Mouse (Mus musculus) c-Kit-positive CD71-negative TER-119-negative erythroid progenitor cells, embryonic 14.5 days (primary cell): ENCODE data around the gene Cts6.
A peak's percentile ranks its signal among the peaks of the same experiment; 100 is the strongest.
"Not testable (repeated sequence)": the region's sequence is repeated elsewhere in the genome, so short reads cannot be mapped to it uniquely, and the experiment has no call there.

ENCODE experiments used
- DNase-seq: peaks from one replicate; pipeline ENCODE4 v3.0.0-alpha.2; 2013; ENCODE audit warnings: low read depth

Cts6 gene

GRCm38 (mm10) chr13:61203310-61203709, at the start of gene Cts6:
Cts6 (minus strand) TSS chr13:61203410.
- no peak for DNase-seq

- peak; percentile 60 for DNase-seq
These were observed 38.1 kb upstream of the Cts6 start for GRCm38 (mm10) chr13:61241076-61241947.

GRCm38 (mm10) chr13:61185151-61185933, 17.9 kb downstream of the Cts6 start:
- DNase-seq = not testable (repeated sequence)

GRCm38 (mm10) chr13:61164622-61165021, 38.6 kb downstream of the Cts6 start:
- DNase-seq = no peak

- DNase-seq = no peak
These were observed 39.1 kb downstream of the Cts6 start, which contains the start of gene Ctsr for GRCm38 (mm10) chr13:61164156-61164555. Ctsr (minus strand) TSS chr13:61164256.
